Mouse (Mus musculus): ENCODE results near the gene Hoxd12.

Gene Hoxd12

GRCm38 (mm10) chr2:74693432-74693827 is 18.6 kb downstream of the Hoxd12 start:
- DNase-seq (ENCODE audit: low read depth, low spot score) = no peak
- Histone ChIP-seq H3K27me3 (ENCODE audit: control insufficient read depth, insufficient read depth, low read length, poor library complexity, severe bottlenecking) (no peaks in the 10 kb centered on the region; the same call in 1 of the 2 replicates), H3K36me3 (ENCODE audit: control insufficient read depth, insufficient read depth, low read length, poor library complexity, severe bottlenecking) (no peaks in the 10 kb centered on the region)

GRCm38 (mm10) chr2:74694066-74694465 is 19.3 kb downstream of the Hoxd12 start:
- no peak for DNase-seq (ENCODE audit: low read depth, low spot score)
- Histone ChIP-seq H3K27me3 (ENCODE audit: control insufficient read depth, insufficient read depth, low read length, poor library complexity, severe bottlenecking) (no peaks in the 10 kb centered on the region; the same call in 1 of the 2 replicates), H3K36me3 (ENCODE audit: control insufficient read depth, insufficient read depth, low read length, poor library complexity, severe bottlenecking) (no peaks in the 10 kb centered on the region)

- H3K27me3 ChIP-seq (ENCODE audit: control insufficient read depth, insufficient read depth, low read length, poor library complexity, severe bottlenecking) = no peaks in the 10 kb centered on the region; the same call in none of the 2 replicates
- H3K36me3 ChIP-seq (ENCODE audit: control insufficient read depth, insufficient read depth, low read length, poor library complexity, severe bottlenecking) = no peaks in the 10 kb centered on the region
- no peak for DNase-seq (ENCODE audit: low read depth, low spot score)
Observed at GRCm38 (mm10) chr2:74695383-74695782, 20.6 kb downstream of the Hoxd12 start.

- no peak for DNase-seq (ENCODE audit: low read depth, low spot score)
- Histone ChIP-seq H3K27me3 (ENCODE audit: control insufficient read depth, insufficient read depth, low read length, poor library complexity, severe bottlenecking) (no peaks in the 10 kb centered on the region; the same call in none of the 2 replicates), H3K36me3 (ENCODE audit: control insufficient read depth, insufficient read depth, low read length, poor library complexity, severe bottlenecking) (no peaks in the 10 kb centered on the region)
Observed at GRCm38 (mm10) chr2:74695813-74696430, 21.1 kb downstream of the Hoxd12 start.

GRCm38 (mm10) chr2:74696442-74697335 is 21.9 kb downstream of the Hoxd12 start:
- H3K27me3 ChIP-seq (ENCODE audit: control insufficient read depth, insufficient read depth, low read length, poor library complexity, severe bottlenecking) = no peaks in the 10 kb centered on the region; the same call in none of the 2 replicates
- DNase-seq (ENCODE audit: low read depth, low spot score) = no peak
- H3K36me3 ChIP-seq (ENCODE audit: control insufficient read depth, insufficient read depth, low read length, poor library complexity, severe bottlenecking) = no peaks in the 10 kb centered on the region

- Histone ChIP-seq H3K27me3 (ENCODE audit: control insufficient read depth, insufficient read depth, low read length, poor library complexity, severe bottlenecking) (no peaks in the 10 kb centered on the region; the same call in none of the 2 replicates), H3K36me3 (ENCODE audit: control insufficient read depth, insufficient read depth, low read length, poor library complexity, severe bottlenecking) (no peaks in the 10 kb centered on the region)
- no peak for DNase-seq (ENCODE audit: low read depth, low spot score)
Observed at GRCm38 (mm10) chr2:74697567-74698121, 22.8 kb downstream of the Hoxd12 start, which contains the start of gene Hoxd9. TSS of gene Hoxd9 (plus strand) at chr2:74697727.

- no peak for DNase-seq (ENCODE audit: low read depth, low spot score)
- Histone ChIP-seq H3K27me3 (ENCODE audit: control insufficient read depth, insufficient read depth, low read length, poor library complexity, severe bottlenecking) (no peaks in the 10 kb centered on the region; the same call in none of the 2 replicates), H3K36me3 (ENCODE audit: control insufficient read depth, insufficient read depth, low read length, poor library complexity, severe bottlenecking) (no peaks in the 10 kb centered on the region)
Observed at GRCm38 (mm10) chr2:74698201-74699052, 23.6 kb downstream of the Hoxd12 start.

GRCm38 (mm10) chr2:74699053-74699430 is 24.2 kb downstream of the Hoxd12 start:
- H3K36me3 ChIP-seq (ENCODE audit: control insufficient read depth, insufficient read depth, low read length, poor library complexity, severe bottlenecking) = no peaks in the 10 kb centered on the region
- DNase-seq (ENCODE audit: low read depth, low spot score) = no peak
- no peaks in the 10 kb centered on the region; the same call in none of the 2 replicates for H3K27me3 ChIP-seq (ENCODE audit: control insufficient read depth, insufficient read depth, low read length, poor library complexity, severe bottlenecking)

GRCm38 (mm10) chr2:74699664-74700545 is 25.1 kb downstream of the Hoxd12 start:
- no peak for DNase-seq (ENCODE audit: low read depth, low spot score)
- H3K36me3 ChIP-seq (ENCODE audit: control insufficient read depth, insufficient read depth, low read length, poor library complexity, severe bottlenecking) = no peaks in the 10 kb centered on the region
- no peaks in the 10 kb centered on the region; the same call in none of the 2 replicates for H3K27me3 ChIP-seq (ENCODE audit: control insufficient read depth, insufficient read depth, low read length, poor library complexity, severe bottlenecking)

GRCm38 (mm10) chr2:74700546-74701112 is 25.8 kb downstream of the Hoxd12 start:
- Histone ChIP-seq H3K36me3 (ENCODE audit: control insufficient read depth, insufficient read depth, low read length, poor library complexity, severe bottlenecking) (no peaks in the 10 kb centered on the region), H3K27me3 (ENCODE audit: control insufficient read depth, insufficient read depth, low read length, poor library complexity, severe bottlenecking) (no peaks in the 10 kb centered on the region; the same call in none of the 2 replicates)
- no peak for DNase-seq (ENCODE audit: low read depth, low spot score)

- peaks cover 3% of the 10 kb centered on the region for H3K27me3 ChIP-seq (ENCODE audit: control insufficient read depth, insufficient read depth, low read length, poor library complexity, severe bottlenecking)
- no peaks in the 10 kb centered on the region for H3K36me3 ChIP-seq (ENCODE audit: control insufficient read depth, insufficient read depth, low read length, poor library complexity, severe bottlenecking)
- DNase-seq (ENCODE audit: low read depth, low spot score) = peak; percentile 74
Observed at GRCm38 (mm10) chr2:74701949-74702819, 27.4 kb downstream of the Hoxd12 start.

- peaks cover 3% of the 10 kb centered on the region for H3K27me3 ChIP-seq (ENCODE audit: control insufficient read depth, insufficient read depth, low read length, poor library complexity, severe bottlenecking)
- DNase-seq (ENCODE audit: low read depth, low spot score) = no peak
- no peaks in the 10 kb centered on the region for H3K36me3 ChIP-seq (ENCODE audit: control insufficient read depth, insufficient read depth, low read length, poor library complexity, severe bottlenecking)
Observed at GRCm38 (mm10) chr2:74702820-74703219, 28.0 kb downstream of the Hoxd12 start.
